Mouse (Mus musculus): ENCODE measurements around the gene Gm14781.
"Not testable (repeated sequence)": the region's sequence is repeated elsewhere in the genome, so short reads cannot be mapped to it uniquely, and the experiment has no call there.

Gene Gm14781

GRCm38 (mm10) chrX:91631894-91632293 lies at the start of gene Gm14781:
Gene Gm14781 (plus strand): TSS chrX:91632194.
- DNase-seq (ENCODE audit: extremely low read depth, insufficient read length, low spot score): not testable (repeated sequence)

- DNase-seq (ENCODE audit: extremely low read depth, insufficient read length, low spot score): not testable (repeated sequence)
Measured at GRCm38 (mm10) chrX:91654964-91655575, 23.1 kb downstream of the Gm14781 start.

Measured in 3134 (cell line).